Mouse (Mus musculus) heart, adult 11 months (tissue): ENCODE measurements at regions not wholly inside any gene's neighbourhood (a gene's known extent, or its start where the extent isn't known, plus 50 kb on each side); places are given as distances from the start of the nearest gene placed in this dataset.

Experiments used
- DNase-seq: peaks from one replicate; pipeline ENCODE4 v3.0.0; 2022

DNA sequence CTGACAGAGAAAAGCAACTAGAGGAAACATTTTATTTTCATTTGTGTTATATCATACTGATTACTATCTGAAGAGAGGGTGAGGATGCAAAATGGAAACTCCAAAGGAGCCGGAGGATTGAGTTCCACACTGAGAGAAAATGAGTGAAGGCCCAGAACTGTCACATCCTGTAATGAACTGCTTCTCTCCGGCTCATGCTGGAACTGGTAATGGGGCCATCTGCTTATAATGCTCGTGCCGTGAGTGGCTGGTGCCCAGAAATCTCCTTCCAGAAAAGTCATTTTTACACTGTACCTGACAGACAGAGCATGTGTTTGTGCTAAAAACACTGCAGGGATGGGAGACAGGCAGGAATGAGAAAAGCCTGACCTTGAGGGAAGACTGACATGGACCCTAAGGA, 483.5 kb upstream of the Pkdcc start:
- DNase-seq, result no peak

DNA sequence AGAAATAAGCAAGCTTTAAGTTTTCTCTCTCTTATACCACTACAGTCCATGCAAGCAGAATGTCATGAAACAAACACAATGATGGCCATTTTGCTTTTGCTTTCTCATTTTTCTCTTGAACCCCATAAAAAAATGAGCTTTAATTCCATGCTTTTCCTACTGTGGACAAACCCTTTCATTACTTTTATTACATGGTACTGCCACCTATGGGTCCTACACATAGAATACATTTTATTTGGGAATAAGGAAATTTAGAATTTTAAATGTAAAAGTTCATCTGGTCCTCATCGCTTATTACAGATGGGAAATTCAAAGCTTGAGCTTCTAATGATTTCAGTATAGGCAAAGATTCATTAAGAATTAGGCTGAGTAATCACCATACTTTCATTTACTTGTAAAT, 472.6 kb upstream of the Pkdcc start:
- no peak for DNase-seq

DNA sequence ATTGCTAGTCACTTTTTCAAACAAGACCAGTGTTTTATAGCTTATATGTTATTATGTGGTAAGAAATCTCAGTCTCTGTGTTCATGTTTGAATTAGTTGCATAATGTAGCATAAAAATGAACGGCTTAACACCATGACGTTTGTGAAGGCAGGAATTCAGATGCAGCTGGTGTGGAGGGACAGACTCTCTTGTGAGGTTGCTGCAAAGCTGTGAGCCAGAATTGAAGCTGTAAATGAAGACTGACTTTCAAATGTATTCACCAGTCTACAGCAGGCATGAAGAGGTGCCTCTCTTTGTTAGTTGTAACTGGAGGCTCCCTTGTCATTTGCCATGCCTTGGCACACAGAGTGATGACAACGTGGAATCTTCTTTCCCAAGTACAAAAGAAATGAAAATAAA, 457.7 kb upstream of the Pkdcc start:
- no peak for DNase-seq

DNA sequence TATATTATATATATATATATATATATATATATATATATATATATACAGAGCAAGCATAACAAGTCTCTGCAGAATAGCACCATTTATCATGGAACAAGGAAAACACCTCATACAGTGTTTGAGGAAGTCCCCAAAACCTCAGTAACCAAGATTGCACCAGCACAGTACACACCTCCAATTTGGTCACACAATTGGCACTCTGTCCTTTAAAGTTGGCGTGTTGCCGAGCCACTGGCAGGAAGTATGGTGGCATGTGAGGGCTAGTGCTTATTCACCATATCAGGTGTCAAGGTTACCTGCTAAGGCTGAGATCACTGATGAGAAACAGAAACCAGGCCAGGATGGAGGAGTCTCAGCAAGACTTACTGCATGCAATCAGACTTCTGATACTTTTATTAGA, 436.0 kb upstream of the Pkdcc start:
- DNase-seq, result peak; percentile 88

DNA sequence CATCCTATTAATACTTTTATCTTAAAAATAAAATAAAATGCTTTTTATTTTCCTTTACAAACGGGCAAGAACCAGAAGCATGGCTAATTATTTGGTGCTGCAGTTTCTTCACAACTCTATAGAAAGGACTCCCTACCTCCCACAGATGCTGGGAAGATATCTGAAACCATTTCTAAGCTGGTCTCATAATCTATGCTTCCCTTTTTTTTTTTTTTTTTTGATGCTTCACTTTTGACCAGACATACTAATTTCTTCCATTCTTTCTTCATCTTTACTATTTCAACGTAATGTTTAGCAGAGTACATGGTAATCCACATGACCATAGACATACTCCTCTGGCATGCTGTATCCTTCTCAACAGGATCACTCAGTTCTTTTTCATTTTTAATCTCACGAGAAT, 393.0 kb upstream of the Pkdcc start:
- DNase-seq, result no peak

DNA sequence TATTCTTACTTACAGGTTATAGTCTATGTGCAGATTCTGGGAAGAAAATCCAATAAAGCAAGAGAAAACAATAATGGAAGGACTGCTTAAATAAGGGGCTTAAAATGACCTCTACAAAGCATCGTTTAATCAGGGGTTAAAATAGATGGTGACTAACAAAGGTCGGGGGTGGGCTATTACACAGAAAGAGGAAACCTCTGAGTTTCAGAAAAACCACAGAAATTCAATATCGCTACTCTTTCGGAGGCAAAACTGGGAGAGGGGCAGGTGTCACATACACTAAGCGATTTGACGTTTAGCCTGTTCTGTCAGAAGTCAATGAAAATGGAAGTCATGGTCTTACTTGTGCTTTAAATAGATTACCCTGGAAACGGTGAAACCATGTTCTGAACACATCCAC, 391.0 kb upstream of the Pkdcc start:
- no peak for DNase-seq

DNA sequence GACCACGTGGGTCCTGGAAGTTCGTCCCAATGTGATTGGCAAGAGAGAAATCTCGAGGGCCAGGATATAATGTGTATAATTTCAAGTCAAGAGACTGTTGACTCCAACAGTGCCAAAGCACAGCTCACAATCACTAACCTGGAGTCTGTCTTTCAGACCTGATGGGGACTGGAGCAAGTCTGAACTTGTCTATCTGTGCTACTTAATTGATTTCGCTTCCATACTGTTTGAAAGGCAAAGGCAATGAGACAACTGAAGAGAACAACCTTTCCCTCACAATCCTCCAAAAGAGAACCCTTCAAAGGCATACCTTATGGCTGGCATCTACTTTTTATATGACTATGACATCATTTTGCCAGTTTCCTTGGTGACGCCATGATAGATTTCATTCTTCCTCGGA, 390.5 kb upstream of the Pkdcc start:
- no peak for DNase-seq

DNA sequence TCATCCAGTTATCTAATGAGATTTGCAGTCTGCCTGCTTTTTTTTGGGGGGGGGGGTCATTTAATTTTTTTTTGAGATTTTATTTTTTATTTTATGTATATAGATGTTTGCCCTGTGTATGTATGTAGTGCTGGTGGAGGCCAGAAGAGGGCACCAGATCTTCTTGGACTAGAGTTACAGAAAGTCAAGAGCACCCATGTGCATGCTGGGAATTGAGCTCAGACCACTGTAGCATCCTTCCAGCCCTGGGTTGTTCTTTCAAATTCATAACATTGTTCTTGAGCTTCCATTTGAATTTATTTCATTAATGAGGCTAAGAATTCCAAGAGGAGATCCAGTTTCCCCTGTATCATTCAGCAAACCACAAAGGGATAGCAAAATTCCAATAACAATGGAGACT, 387.9 kb upstream of the Pkdcc start:
- DNase-seq, result no peak

DNA sequence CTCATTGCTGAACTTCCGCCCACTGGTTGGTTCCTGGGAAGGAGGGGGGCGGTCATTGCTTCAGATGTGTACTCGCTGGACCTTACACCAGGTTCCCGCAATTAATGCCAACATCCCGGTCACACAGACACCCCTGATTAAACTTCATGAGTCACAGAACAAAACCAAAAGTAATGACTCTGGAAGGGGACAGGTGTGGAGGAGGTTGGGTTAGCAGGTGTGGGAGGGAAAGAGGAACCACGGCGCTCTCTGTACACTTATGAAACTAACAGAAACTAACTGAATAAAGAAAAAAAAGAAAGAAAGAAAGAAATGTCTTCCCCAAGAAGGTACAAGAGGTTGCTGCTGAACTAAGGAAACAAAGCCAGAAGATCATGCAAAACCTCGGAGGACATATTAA, 387.3 kb upstream of the Pkdcc start:
- no peak for DNase-seq

DNA sequence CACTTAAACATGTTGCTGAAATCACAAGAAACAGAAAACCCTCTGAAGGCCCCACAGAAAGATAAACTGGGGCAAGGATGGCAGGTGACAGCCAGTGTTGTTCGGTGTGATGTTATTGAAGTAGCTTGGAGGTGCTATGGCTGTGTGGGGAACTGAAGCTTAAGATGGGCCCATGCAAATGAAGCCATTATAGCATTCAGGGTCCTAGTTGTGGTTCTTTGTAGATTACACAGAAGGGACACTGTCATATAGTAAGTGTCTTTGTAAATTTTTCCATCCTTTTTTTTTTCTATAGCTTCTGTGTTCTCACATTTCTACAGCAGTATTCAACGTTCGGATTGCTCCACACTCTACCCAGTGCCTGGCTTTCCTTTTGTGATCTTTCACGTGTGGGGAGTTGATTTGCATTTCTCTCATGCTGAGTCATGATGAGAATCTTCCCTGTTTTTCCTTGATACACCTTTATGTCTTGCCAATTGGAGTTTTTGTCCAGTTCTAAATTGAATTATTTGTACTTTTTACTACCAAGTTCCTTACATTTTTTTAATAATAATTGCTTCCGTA, 386.6 kb upstream of the Pkdcc start:
- no peak for DNase-seq

DNA sequence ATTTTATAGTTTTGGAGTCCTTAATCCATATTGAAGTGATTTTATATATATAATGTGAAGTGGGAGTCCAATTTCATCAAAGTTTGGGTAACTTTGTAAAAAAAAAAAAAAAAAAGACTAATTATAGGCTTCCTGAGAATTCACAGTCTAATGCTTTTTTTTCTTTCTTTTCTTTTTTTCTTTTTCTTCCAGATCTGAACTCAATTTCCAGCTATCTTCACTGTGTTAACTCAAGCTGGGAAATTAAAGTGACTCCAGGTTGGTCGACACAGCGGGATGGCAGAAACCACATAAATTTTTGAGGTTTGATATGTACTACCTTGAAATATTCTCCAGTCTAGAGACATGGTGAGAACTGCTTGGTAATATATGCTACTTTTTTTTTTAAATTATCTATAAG, 385.7 kb upstream of the Pkdcc start:
- no peak for DNase-seq

DNA sequence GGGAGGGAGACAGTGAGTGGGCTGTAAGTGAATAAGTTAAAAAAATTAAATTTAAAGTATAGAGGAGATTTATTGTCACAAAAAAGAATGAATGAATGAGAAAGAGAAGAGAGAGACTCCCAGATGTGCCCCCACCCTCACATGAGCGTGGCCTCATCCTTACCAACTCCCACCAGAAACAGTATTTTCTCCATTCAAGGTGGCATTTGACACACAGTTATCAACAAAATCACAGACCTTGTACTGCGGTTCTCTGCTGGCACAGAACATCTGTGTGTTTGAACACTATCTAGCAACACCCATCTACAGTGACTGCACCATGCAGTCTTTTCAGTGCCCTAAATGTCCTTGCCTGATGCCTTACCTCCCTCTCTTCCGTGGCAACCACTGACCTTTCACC, 380.9 kb upstream of the Pkdcc start:
- DNase-seq, result no peak

DNA sequence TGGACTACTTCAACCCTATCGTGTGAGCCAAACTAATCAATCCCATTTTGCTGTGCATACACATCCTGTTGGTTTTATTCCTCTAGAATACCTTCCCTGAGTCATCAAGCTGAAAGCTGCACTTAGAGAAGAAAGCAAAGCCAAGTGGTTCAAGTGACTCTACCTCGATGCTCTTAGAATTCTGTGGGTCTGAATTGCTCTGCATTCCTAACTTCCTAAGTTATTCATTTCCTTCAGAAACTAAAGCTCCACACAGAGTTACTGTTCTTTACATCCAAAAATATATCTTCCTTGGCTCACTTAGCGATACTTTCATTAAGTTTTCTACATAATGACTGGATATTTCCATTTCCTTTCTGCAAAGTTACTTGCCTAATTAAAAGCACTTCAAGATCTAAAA, 379.0 kb upstream of the Pkdcc start:
- no peak for DNase-seq

DNA sequence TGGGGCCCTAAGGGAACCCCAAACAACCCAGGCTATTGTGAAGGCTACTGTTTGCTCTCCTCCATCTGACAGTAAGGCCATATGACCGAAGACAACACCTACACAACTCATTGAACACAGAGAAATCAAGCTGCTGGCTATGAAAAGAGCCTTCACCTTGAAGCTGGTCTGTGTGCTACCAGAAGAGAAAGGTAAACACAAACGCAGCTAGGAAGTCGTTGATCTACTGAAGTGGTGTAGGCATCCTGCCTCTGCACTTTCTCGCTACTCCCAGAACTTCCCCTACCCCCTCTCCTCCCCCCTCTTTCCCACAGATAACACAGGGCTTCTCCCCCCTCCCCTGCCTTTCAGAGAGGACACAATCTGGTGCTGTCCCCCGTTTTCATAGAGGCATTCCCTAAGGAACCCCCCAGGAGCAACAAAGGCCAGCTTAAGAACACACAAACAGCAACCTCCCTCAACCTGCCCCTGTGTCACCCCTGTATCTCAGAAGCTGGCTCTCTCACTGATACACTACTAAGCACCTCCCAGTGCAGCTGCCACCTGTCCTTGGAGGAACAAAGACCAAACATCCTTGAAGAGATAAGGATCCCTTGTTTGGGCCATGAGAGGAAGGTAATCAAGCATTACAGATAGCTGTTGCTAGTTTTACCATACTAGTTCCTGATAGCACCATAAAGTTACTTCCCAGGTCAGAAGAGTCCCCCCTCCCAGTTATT, 368.2 kb upstream of the Pkdcc start:
- no peak for DNase-seq

DNA sequence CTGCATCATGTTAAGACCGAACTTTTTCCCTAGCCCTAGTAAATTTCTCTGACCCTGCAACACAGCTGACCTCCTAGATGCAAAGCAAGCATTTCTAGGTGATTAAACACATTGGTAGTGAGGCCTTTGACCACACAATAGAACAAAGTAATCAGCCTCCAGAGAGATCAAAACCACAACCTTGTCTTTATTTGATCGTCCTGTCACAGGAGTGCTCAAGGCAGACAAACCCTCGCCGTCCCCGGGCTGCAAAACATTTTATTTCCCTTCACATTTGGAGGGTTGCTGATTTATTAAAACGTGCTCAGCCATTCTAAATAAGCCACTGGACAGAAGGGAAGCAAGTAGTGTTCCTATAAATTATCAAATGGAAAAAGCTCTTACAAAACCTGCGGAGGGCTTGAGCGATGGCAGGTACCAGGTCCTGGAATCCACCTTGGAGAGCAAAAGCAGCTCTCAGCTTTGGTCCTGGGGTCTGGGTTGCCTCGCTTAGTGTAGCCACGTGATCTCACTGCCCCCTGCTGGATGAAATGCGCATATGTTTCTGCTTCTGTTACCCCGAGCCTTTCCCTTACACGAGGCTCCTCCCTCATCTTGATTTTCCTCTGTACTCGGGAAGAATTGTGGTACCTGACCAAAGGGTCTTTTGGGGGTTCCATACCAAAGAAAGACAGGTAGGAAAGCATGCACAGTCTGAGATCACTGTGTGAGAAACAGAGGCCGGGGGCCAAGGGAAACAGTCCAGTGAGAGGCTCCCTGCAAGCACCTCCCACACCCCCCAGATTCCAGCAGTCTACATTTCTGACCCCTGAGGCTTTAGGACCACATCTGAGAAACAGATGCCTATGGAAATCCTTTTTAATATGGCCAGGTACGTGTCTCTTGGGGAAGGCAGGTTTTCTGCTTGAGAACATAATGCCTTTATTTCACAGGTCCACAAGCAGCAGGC, 357.6 kb upstream of the Pkdcc start:
- peak; percentile 94 for DNase-seq

DNA sequence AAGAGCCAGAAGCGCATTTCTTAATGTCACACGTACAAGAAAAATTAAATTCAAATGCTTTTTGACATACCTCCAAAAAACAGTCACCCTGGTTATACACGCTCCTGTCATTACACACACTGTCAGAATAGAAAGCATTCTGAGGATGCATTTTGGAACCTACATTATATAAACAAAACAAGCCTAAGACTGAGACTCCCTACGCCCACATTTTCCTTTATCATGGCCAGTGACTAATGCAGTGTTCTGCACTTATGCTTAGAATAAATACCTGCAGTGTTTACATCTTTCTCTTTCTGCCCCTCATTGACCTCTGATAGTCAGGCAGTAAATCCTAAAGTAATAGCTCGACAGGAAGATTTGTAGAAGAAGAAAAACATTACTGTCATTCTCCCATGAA, 354.7 kb upstream of the Pkdcc start:
- no peak for DNase-seq

DNA sequence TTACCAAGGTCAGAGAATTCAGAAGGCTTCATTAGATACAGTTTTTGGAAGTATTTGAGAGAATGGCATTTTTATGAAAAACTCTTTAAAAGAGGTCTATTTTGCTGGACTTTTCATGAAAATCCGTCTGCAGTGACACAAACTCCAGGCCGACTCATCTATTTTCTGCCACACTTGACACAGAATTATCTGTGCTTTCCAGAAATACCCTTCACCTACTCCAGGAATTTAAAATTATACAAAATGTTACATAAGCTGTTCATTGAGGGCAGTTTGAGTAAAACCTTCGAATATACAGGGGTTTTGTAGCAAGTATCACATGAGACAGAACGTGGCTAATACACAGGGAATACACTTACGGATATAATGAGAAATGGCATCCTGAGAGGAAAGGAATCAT, 354.1 kb upstream of the Pkdcc start:
- DNase-seq, result no peak

DNA sequence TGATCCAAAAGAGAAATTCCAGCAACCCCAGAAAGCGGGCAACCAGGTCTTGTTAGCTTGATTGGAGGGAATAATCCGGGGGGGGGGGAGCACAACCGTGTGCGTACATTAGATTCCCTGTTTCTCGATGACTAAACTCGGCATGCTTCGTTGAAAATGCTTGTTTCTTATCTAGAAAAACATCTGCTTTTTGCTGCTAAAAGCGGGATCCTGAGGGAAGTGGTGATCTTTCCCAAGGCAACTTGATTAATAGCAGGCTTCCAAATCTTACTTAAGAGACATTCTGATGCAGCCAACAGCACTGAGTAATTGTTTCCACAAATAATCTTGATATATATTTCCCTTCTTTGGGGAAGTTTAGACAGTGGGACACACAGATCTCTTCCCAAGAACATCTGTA, 338.0 kb upstream of the Pkdcc start:
- DNase-seq, result no peak

DNA sequence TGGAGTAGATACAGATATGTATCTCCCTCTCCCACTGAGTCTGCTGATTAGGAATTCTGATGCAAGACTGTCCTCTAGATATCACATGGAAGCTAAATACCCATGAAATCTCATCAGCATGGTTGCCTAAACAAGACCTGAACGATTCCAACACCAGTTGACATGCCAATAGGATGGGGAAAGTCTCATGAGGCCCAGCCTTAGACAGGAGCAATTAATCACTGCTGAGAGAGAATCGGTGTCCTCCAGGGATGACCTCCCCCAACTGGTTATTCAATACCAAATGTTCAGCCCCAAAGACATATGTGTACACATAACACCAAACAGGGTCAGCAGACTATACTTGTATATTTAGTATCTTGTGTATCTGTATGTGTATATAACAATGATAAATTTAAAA, 314.5 kb upstream of the Pkdcc start:
- peak; percentile 57 for DNase-seq

DNA sequence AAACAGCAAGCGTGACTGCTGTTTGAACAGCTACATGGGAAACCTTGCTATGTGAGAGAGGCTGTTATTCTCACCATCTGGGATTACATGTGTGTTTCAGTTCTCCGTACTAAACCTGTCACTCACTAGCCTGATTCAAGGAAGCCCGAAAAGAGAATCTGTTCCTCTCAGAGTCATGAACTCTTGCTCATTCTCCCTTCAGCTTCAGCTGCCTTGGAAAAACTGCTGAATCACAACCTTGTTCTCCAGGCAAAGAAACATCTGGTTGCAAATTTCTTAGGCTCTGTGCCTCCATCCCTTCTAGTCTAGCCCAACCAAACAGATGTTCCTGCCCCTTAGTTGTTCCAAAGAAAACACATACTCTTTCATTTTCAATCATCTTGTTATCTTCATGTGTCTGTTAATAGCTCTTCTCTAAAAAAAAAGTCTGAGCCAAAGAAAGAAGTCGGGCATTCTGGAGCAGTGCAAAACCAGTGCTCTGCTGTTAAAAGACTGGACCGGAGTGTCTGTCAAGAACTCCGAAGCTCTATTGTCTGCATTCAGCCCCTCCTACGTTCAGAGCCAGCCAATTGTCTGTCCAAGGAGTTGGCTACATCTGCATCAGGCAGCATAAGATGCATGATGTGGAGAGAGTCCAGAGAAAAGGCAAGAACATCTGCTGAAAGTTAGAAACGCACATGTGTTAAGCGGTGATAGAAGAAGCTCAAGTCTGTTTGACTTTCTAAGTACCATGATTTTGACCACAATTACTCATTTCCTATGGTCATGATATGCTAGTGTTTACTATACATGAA, 313.8 kb upstream of the Pkdcc start:
- peak; percentile 93 for DNase-seq

DNA sequence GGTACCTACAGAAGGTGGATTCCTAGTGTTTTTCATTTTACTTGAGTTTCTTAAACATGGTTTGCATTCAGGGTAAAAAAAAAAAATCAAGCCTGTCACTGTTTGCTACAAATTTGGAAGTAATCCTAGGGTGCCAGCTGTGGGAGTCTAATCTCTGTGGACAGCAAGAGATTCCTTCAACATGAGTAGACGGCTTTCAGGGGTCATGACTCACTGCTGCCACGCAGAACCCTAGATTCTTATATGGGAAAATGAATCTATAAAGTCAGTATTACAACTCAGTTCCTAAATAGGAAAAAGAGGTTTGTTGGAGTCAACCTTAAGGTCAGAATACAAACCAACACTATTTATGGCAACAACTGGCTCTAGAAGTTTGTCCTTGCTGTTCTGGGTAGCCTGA, 310.1 kb upstream of the Pkdcc start:
- DNase-seq, result no peak

DNA sequence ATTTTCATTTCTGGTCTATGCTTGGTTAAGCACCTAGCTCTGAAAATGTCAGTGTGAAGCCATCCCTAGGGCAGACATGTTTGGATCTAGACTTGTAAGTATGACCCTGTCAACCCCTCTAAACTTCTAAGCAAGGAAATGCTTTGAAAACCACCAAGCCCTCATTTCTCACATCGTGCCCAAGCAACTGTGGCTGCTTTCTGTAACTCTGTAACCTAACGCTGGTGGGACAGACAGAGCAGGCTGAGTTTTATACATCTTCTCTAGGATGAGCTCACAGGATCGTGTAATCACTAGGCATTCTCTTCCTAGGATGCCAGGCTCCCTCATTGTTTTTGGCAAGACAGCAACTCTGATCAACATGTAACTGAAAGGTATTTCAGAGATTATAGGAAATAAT, 309.6 kb upstream of the Pkdcc start:
- peak; percentile 57 for DNase-seq

DNA sequence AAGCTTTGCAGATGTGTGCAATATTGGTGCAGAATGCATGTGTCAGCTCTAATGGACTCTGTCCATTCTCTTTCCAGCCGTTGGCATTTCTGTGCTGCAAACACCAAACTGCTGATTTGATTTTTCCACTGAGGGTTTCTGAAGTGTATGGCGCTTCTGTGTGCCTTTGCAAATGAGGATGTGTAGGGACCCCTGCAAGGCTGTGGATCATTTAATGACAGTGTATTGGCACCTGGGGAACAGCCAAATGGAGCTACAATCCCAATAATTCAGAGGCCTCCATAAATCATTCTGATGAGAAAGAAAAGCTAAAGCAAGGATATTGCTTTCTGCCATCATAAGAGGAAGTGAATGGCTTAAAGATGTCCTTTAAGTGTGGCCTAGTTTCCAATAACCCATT, 305.9 kb upstream of the Pkdcc start:
- no peak for DNase-seq
